Mouse (Mus musculus): ENCODE measurements at regions not wholly inside any gene's neighbourhood (a gene's known extent, or its start where the extent isn't known, plus 50 kb on each side); places are given as distances from the start of the nearest gene placed in this dataset.
"Not testable (repeated sequence)": the region's sequence is repeated elsewhere in the genome, so short reads cannot be mapped to it uniquely, and the experiment has no call there.

GRCm38 (mm10) chr16:15194926-15195711 is 122.1 kb upstream of the Gm21897 start:
- no peak for ATAC-seq
- Histone ChIP-seq H3K36me3 (no peaks in the 10 kb centered on the region), H3K27ac (no peak overlapping the region), H3K9ac (no peak overlapping the region), H3K4me3 (no peak overlapping the region), H3K4me2 (no peak overlapping the region), H3K9me3 (replicated peaks) (no peaks in the 10 kb centered on the region), H3K4me1 (no peaks in the 10 kb centered on the region), H3K27me3 (replicated peaks) (no peaks in the 10 kb centered on the region)
- WGBS (ENCODE audit: insufficient replicate concordance): 64% methylated on average over 6 of the region's 6 CpGs

- not testable (repeated sequence) for H3K27ac ChIP-seq; H3K9ac ChIP-seq; H3K4me1 ChIP-seq; H3K4me3 ChIP-seq; H3K27me3 ChIP-seq (replicated peaks); H3K36me3 ChIP-seq; H3K9me3 ChIP-seq (replicated peaks); H3K4me2 ChIP-seq; ATAC-seq
- WGBS (ENCODE audit: insufficient replicate concordance): 79% methylated on average over 5 of the region's 12 CpGs
Observed at GRCm38 (mm10) chr16:15195931-15196330, 121.3 kb upstream of the Gm21897 start.

GRCm38 (mm10) chr16:15196855-15197254 is 120.4 kb upstream of the Gm21897 start:
- Histone ChIP-seq H3K4me3 (no peak overlapping the region), H3K9me3 (replicated peaks) (no peaks in the 10 kb centered on the region), H3K27me3 (replicated peaks) (no peaks in the 10 kb centered on the region), H3K9ac (no peak overlapping the region), H3K27ac (no peak overlapping the region), H3K4me2 (no peak overlapping the region), H3K36me3 (no peaks in the 10 kb centered on the region), H3K4me1 (no peaks in the 10 kb centered on the region)
- ATAC-seq: no peak

GRCm38 (mm10) chr16:15215921-15216320 is 101.3 kb upstream of the Gm21897 start:
- Histone ChIP-seq H3K27me3 (replicated peaks) (no peaks in the 10 kb centered on the region), H3K4me1 (no peaks in the 10 kb centered on the region), H3K4me2 (no peak overlapping the region), H3K9ac (no peak overlapping the region), H3K27ac (no peak overlapping the region), H3K9me3 (replicated peaks) (no peaks in the 10 kb centered on the region), H3K36me3 (no peaks in the 10 kb centered on the region), H3K4me3 (no peak overlapping the region)
- WGBS (ENCODE audit: insufficient replicate concordance): 77% methylated on average over 2 of the region's 2 CpGs
- no peak for ATAC-seq

GRCm38 (mm10) chr16:15220961-15221547 is 96.2 kb upstream of the Gm21897 start:
- Histone ChIP-seq H3K4me3 (no peak overlapping the region), H3K9ac (no peak overlapping the region), H3K4me1 (no peaks in the 10 kb centered on the region), H3K4me2 (no peak overlapping the region), H3K36me3 (no peaks in the 10 kb centered on the region), H3K9me3 (replicated peaks) (no peaks in the 10 kb centered on the region; the same call in 1 of the 2 replicates), H3K27ac (no peak overlapping the region), H3K27me3 (replicated peaks) (no peaks in the 10 kb centered on the region)
- WGBS (ENCODE audit: insufficient replicate concordance): 43% methylated on average over 4 of the region's 4 CpGs
- no peak for ATAC-seq

GRCm38 (mm10) chr16:15237836-15238235 is 79.4 kb upstream of the Gm21897 start:
- Histone ChIP-seq H3K4me3 (no peak overlapping the region), H3K27ac (no peak overlapping the region), H3K4me1 (no peaks in the 10 kb centered on the region), H3K36me3 (no peaks in the 10 kb centered on the region), H3K4me2 (no peak overlapping the region), H3K9ac (no peak overlapping the region), H3K9me3 (replicated peaks) (no peaks in the 10 kb centered on the region), H3K27me3 (replicated peaks) (no peaks in the 10 kb centered on the region)
- no peak for ATAC-seq

GRCm38 (mm10) chr16:15238449-15238848 is 78.8 kb upstream of the Gm21897 start:
- Histone ChIP-seq H3K9me3 (replicated peaks) (no peaks in the 10 kb centered on the region), H3K4me2 (no peak overlapping the region), H3K27me3 (replicated peaks) (no peaks in the 10 kb centered on the region), H3K4me1 (no peaks in the 10 kb centered on the region), H3K27ac (no peak overlapping the region), H3K4me3 (no peak overlapping the region), H3K36me3 (no peaks in the 10 kb centered on the region), H3K9ac (no peak overlapping the region)
- ATAC-seq: no peak

- Histone ChIP-seq H3K9me3 (replicated peaks) (no peaks in the 10 kb centered on the region), H3K36me3 (no peaks in the 10 kb centered on the region), H3K4me1 (no peaks in the 10 kb centered on the region), H3K27me3 (replicated peaks) (no peaks in the 10 kb centered on the region), H3K4me2 (no peak overlapping the region), H3K27ac (no peak overlapping the region), H3K9ac (no peak overlapping the region), H3K4me3 (no peak overlapping the region)
- no peak for ATAC-seq
Observed at GRCm38 (mm10) chr16:15250186-15250585, 67.1 kb upstream of the Gm21897 start.

GRCm38 (mm10) chr16:15251686-15252085 is 65.6 kb upstream of the Gm21897 start:
- H3K4me3 ChIP-seq: no peak overlapping the region
- no peak overlapping the region for H3K4me2 ChIP-seq
- no peak overlapping the region for H3K27ac ChIP-seq
- no peaks in the 10 kb centered on the region for H3K27me3 ChIP-seq (replicated peaks)
- H3K9ac ChIP-seq: no peak overlapping the region
- WGBS (ENCODE audit: insufficient replicate concordance): 38% methylated on average over 2 of the region's 2 CpGs
- H3K36me3 ChIP-seq: no peaks in the 10 kb centered on the region
- ATAC-seq: no peak
- no peaks in the 10 kb centered on the region for H3K9me3 ChIP-seq (replicated peaks)
- no peaks in the 10 kb centered on the region for H3K4me1 ChIP-seq

GRCm38 (mm10) chr16:15252666-15253347 is 64.5 kb upstream of the Gm21897 start:
- H3K9me3 ChIP-seq (replicated peaks): no peaks in the 10 kb centered on the region
- H3K4me3 ChIP-seq: no peak overlapping the region
- no peak overlapping the region for H3K9ac ChIP-seq
- no peaks in the 10 kb centered on the region for H3K4me1 ChIP-seq
- H3K27ac ChIP-seq: no peak overlapping the region
- H3K36me3 ChIP-seq: no peaks in the 10 kb centered on the region
- H3K27me3 ChIP-seq (replicated peaks): no peaks in the 10 kb centered on the region
- no peak for ATAC-seq
- 64% methylated on average over 6 of the region's 6 CpGs for WGBS (ENCODE audit: insufficient replicate concordance)
- H3K4me2 ChIP-seq: no peak overlapping the region

- Histone ChIP-seq H3K27me3 (replicated peaks) (no peaks in the 10 kb centered on the region), H3K4me2 (no peak overlapping the region), H3K36me3 (no peaks in the 10 kb centered on the region), H3K4me3 (no peak overlapping the region), H3K9ac (no peak overlapping the region), H3K4me1 (no peaks in the 10 kb centered on the region), H3K9me3 (replicated peaks) (no peaks in the 10 kb centered on the region), H3K27ac (no peak overlapping the region)
- no peak for ATAC-seq
- WGBS (ENCODE audit: insufficient replicate concordance): 52% methylated on average over 3 of the region's 3 CpGs
Observed at GRCm38 (mm10) chr16:15253348-15253693, 63.9 kb upstream of the Gm21897 start.

- Histone ChIP-seq H3K9me3 (replicated peaks) (no peaks in the 10 kb centered on the region), H3K36me3 (no peaks in the 10 kb centered on the region), H3K27ac (no peak overlapping the region), H3K4me2 (no peak overlapping the region), H3K4me1 (no peaks in the 10 kb centered on the region), H3K4me3 (no peak overlapping the region), H3K9ac (no peak overlapping the region), H3K27me3 (replicated peaks) (no peaks in the 10 kb centered on the region)
- ATAC-seq: no peak
- WGBS (ENCODE audit: insufficient replicate concordance): 62% methylated on average over 2 of the region's 2 CpGs
Observed at GRCm38 (mm10) chr16:15254669-15255068, 62.6 kb upstream of the Gm21897 start.

- WGBS (ENCODE audit: insufficient replicate concordance): 61% methylated on average over 6 of the region's 6 CpGs
- no peaks in the 10 kb centered on the region for H3K36me3 ChIP-seq
Observed at GRCm38 (mm10) chr16:15259474-15259873, 57.8 kb upstream of the Gm21897 start.

More at GRCm38 (mm10) chr16:15259474-15259873, 57.8 kb upstream of the Gm21897 start:
- Histone ChIP-seq H3K9me3 (replicated peaks) (no peaks in the 10 kb centered on the region), H3K4me2 (no peak overlapping the region), H3K4me3 (no peak overlapping the region), H3K9ac (no peak overlapping the region), H3K4me1 (no peaks in the 10 kb centered on the region), H3K27ac (no peak overlapping the region), H3K27me3 (replicated peaks) (no peaks in the 10 kb centered on the region)
- ATAC-seq: no peak

Measured in liver, embryonic 12.5 days (tissue).